Mouse (Mus musculus) spleen, adult 2 months (tissue): ENCODE measurements at regions not wholly inside any gene's neighbourhood (a gene's known extent, or its start where the extent isn't known, plus 50 kb on each side); places are given as distances from the start of the nearest gene placed in this dataset.

Experiments
- CTCF ChIP-seq: fragments of 200-500 bp; IDR thresholded peaks from 2 replicates; pipeline ENCODE4 v1.5.1; 2011; ENCODE audit warnings: mild to moderate bottlenecking, inconsistent platforms; ENCODE audit not compliant: insufficient read depth, insufficient read length, insufficient replicate concordance; ENCODE audit errors: extremely low read depth
- POLR2A ChIP-seq: fragments of 200-500 bp; IDR thresholded peaks from 2 replicates; pipeline ENCODE4 v1.6.1; 2011; ENCODE audit warnings: low read depth, low read length, inconsistent platforms

GRCm38 (mm10) chr1:124825717-124826116, 609.8 kb downstream of the Actr3 start:
- TF ChIP-seq CTCF = no peak
- TF ChIP-seq POLR2A = no peak
